Mouse (Mus musculus): ENCODE measurements around the gene Ulk4. TPM values are rescaled to one million over a fixed set of nuclear protein-coding genes. Genes with fewer than 3 reads are reported as not detected.
"Not testable (repeated sequence)": the region's sequence is repeated elsewhere in the genome, so short reads cannot be mapped to it uniquely, and the experiment has no call there.

Gene Ulk4
- polyA plus RNA-seq, 2 experiments from 2014 or later, result 0.25 to 2.8 TPM

- ATAC-seq, result no peak
Observed at GRCm38 (mm10) chr9:121059286-121059685, 217.7 kb downstream of the Ulk4 start.

GRCm38 (mm10) chr9:121058538-121058937, 218.5 kb downstream of the Ulk4 start:
- ATAC-seq, result no peak

GRCm38 (mm10) chr9:121058116-121058515, 218.9 kb downstream of the Ulk4 start:
- no peak for ATAC-seq

GRCm38 (mm10) chr9:121057401-121057800, 219.6 kb downstream of the Ulk4 start:
- ATAC-seq, result no peak

- no peak for ATAC-seq
Observed at GRCm38 (mm10) chr9:121056526-121056925, 220.5 kb downstream of the Ulk4 start.

GRCm38 (mm10) chr9:121056036-121056435, 221.0 kb downstream of the Ulk4 start:
- ATAC-seq, result no peak

- not testable (repeated sequence) for ATAC-seq
Observed at GRCm38 (mm10) chr9:121045657-121046056, 231.3 kb downstream of the Ulk4 start.

- no peak for ATAC-seq
Observed at GRCm38 (mm10) chr9:121044471-121045206, 232.4 kb downstream of the Ulk4 start.

GRCm38 (mm10) chr9:121043021-121043420, 234.0 kb downstream of the Ulk4 start:
- ATAC-seq, result no peak

- no peak for ATAC-seq
Observed at GRCm38 (mm10) chr9:121038396-121038795, 238.6 kb downstream of the Ulk4 start.

GRCm38 (mm10) chr9:121037975-121038374, 239.0 kb downstream of the Ulk4 start:
- no peak for ATAC-seq

- ATAC-seq, result no peak
Observed at GRCm38 (mm10) chr9:121035296-121035695, 241.7 kb downstream of the Ulk4 start.

- no peak for ATAC-seq
Observed at GRCm38 (mm10) chr9:121033596-121033995, 243.4 kb downstream of the Ulk4 start.

GRCm38 (mm10) chr9:121032322-121032964, 244.6 kb downstream of the Ulk4 start:
- no peak for ATAC-seq

GRCm38 (mm10) chr9:121030949-121031348, 246.0 kb downstream of the Ulk4 start:
- no peak for ATAC-seq

GRCm38 (mm10) chr9:121029786-121030185, 247.2 kb downstream of the Ulk4 start:
- no peak for ATAC-seq

- ATAC-seq, result no peak
Observed at GRCm38 (mm10) chr9:121023526-121024264, 253.3 kb downstream of the Ulk4 start.

GRCm38 (mm10) chr9:121020360-121020759, 256.6 kb downstream of the Ulk4 start:
- ATAC-seq, result no peak

GRCm38 (mm10) chr9:121019932-121020331, 257.1 kb downstream of the Ulk4 start:
- no peak for ATAC-seq

- no peak for ATAC-seq
Observed at GRCm38 (mm10) chr9:121018524-121019315, 258.3 kb downstream of the Ulk4 start.

- ATAC-seq, result no peak
Observed at GRCm38 (mm10) chr9:121015810-121016502, 261.0 kb downstream of the Ulk4 start.

GRCm38 (mm10) chr9:121011540-121011939, 265.5 kb downstream of the Ulk4 start:
- ATAC-seq, result no peak
